Mouse (Mus musculus) T-helper 2 cell (primary cell): ENCODE data around the gene Cpn1.

Source experiments
- in situ Hi-C: fragments of 300-600 bp; cut with MboI, MseI; formaldehyde crosslinking; loops from one replicate; pipeline ENCODE4 v1.15.1; 2025; ENCODE audit warnings: high pct_unique_total_duplicates

Cpn1 gene

DNA sequence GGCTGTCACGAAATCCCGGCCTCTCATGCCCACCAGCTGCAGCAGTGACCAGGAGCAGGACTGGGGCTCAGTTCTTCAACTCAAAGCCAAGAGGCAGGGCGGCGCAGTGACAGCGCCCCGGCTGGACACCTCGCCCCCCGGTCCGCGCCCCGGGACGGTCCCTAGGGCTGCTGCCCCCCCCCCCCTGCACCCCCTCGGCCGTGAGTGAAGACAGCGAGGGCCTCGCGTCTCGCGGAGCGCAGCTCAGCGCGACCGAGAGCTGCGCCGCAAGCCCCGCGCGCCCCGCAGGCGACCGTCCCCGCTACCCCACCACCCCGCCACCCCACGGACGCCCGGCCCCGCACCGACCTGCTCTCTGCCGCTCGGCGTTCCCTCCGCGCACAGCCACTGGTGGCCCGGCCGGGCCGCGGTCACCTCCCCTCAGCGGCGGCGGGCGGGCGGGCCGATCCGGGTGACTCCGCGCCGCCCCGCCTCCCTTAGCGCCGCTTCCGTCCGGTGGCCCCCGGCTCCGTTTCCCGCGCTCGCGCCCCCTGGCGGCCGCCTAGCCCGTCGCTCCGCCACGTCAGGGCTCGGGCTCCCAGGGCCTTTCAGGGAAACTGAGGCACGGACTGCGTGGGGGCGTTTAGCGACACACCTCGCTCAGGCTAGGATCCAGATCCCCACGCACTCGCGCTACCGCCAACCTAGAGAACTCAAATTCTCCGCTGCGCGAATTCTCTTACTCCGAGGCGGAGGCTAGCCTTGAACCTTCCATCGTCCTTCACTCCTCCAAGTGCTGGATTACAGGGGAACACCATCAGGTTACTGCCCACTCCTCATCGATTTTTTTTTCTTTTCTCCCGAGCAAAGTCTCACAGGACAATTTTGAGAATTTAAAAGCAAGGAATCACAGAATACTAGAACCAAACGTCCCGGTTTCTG, 46.3 kb downstream of the Cpn1 start, which contains the start of gene Dnmbp:
Gene Dnmbp, minus strand, starts transcription at position 423 of the 921 bp plus-strand sequence.
- in situ Hi-C loops = loop anchor here (10.0 kb wide), 1 partner anchor 185 kb away; the partner anchor contains the start of genes Cox15 and Cutc

DNA sequence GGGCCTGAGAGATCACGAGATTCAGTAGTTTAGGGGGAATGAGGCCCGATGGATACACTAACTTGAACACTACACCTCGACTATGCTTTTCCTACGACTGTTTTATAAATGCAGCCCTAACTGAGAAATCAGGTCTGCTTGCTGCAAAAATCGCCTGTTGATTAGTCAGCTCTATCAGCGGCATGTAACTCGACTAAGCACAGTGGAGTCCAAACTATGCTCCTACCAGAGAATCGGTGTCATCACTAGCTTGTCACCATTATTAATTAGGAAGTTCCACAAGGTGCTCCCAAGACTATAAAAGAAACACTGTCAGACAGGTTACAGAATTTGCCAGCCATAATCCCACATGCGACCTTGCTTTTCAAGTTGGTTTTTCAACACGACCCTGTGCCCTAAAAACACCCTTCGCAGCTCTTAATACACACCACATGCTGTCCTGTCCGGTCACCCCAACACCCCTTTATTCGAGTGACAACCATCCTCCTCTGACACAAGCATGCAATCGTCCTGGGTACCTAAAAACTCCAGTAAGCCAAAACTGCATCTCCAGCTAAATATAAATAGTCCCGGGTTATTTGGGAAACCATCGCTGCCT, 47.1 kb downstream of the Cpn1 start:
- in situ Hi-C loops = no loop called here

DNA sequence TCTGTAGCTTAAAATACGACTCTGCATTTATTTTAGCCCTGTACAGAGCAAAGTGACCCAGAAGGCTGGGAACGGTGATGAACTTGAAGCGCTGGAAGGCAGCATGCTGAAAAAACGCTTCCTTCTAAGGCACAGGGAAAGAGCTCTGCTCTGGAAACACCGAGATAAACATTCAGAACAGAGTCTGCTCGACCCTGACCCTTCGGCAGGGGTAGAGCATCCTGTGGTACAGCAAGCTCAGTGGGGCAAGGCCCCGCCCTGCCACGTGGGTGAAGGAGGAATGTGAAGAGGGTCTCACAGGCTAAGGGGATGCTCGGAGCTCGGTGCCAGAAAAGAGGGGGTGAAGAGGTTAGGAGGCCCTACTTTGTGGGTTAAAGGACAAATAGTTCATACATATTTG, 48.0 kb downstream of the Cpn1 start:
- in situ Hi-C loops = no loop called here

DNA sequence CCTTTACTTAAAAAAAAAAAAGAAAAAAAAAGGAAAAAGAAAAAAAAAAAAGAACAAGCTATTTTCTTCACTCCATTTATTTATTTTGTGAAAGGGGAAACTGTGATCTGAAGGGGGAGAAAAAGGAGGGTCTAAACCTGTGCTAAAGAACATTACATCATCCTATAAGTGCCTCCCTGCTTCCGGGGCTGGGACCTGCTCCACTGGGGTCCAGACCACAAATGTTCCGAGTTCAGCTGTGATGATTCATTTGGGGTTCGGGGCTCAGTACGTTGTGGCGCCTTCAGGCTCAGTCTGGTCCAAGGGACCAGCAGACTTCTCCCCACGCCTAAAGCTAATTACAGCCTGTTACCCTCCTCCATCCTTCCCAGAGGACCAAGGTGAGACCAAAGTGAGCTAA, 55.4 kb downstream of the Cpn1 start:
- in situ Hi-C loops = no loop called here

- in situ Hi-C loops = no loop called here
These were observed 56.0 kb downstream of the Cpn1 start for GRCm38 (mm10) chr19:43930366-43930765.

- in situ Hi-C loops = no loop called here
These were observed 56.5 kb downstream of the Cpn1 start for GRCm38 (mm10) chr19:43929869-43930268.

DNA sequence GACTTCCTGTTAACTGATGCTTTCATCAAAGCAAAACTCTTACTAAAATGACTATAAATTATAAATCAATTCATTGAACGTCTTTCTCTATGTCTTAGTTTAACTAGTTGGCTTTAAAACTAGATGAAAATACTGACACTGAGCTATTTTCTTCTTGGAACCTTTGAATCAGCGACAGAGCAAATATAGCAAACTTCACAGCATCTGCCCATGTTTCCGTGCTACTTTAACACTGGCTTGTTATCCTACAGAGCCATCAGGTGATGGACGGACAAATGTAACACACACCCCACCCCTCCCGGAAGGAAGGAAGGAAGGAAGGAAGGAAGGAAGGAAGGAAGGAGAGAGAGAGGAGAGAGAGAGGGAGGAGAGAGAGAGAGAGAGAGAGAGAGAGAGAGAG, 58.4 kb downstream of the Cpn1 start:
- in situ Hi-C loops = no loop called here

- in situ Hi-C loops = no loop called here
These were observed 59.3 kb downstream of the Cpn1 start for GRCm38 (mm10) chr19:43927057-43927456.

DNA sequence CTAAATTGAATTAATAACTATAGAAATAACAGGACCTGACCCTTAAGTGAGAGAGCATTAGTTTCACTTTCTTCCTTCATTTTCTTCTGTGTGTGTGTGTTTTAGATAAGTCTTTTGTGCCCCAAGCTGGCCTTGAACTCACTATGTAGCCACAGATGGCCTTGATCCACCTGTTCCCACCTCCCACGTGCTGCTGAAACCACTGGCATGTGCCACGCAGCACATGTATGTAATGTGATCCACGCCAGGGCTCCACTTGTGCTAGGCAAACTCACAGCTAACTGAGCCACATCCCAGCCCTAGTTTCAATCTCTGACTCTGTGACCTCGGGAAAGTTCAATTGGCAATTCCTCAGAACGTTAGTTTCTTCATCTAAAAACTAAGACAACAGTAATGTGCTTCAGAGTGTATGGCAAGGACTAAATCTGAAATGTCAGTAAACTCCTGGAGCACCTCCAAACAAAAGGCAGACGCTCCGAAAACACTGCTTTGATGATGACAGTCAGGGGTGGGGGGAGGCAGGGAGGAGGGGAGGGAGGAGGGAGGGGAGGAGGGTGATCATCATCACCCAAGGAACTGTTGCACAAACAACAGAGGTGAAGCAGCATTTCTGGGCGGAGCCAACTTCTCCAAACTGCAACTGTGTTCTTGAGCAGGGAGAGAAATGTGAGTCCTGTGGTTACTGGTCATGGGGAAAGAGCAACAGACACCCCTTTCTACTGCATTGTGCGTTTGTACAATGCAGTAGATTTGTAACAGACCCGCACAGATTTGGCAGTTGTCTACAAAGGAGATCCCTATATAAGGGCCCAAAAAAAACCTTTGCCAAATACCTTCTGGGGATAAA, 60.0 kb downstream of the Cpn1 start:
- in situ Hi-C loops = no loop called here

DNA sequence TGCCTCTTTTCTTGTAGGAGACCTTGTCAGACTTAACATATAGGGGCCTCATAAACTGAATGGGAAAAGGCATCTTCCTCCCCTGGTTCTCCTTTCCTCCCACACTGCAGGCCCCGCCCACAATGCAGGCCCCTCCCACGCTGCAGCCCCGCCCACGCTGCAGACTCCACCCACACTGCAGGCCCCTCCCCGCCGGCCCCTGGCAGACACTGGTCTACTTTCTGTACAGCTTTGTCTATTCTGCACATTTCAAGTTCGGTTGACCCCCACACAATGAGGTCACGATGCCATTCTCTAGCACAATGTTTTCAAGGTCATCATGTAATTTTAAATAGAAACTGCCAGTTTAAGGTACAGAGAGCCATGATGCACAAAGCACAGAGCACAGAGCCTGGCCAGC, 62.0 kb downstream of the Cpn1 start:
- in situ Hi-C loops = no loop called here

DNA sequence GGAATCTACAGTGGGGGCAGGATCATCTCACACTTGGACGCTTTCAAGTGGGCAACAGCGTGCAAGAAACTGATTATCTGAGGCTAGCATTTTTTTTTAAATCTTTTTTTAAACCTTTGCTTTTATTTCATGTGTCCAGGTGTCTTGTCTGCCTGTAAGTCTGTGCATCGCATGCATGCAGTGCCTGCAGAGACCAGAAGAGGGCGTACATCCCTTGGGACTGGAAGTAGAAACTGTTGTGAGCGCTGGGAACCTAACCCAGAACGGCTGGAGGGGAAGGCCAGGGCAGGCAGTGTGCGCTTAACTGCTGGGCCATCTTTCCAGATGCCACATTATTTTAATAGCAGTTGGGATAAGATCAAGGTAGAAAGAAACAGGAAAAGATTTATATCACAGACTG, 63.4 kb downstream of the Cpn1 start:
- in situ Hi-C loops = no loop called here

DNA sequence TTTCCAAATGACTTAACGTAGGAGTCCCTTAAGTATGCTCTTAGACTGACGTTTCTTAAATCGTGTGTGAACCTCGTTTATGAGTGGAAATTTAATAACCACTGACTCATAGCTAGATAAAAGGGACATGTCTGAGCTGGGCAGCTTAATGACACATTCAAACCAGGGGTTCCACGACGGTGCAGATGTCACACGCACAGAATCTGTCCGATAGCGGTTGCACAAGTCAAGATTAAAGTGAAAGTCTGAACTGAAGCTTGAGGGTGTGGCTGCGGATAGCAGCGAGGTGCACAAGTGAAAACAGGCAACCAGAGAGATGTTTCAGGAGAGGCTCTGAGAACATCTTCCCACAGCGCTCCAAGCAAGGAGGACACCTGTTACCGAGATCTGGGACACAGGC, 64.9 kb downstream of the Cpn1 start:
- in situ Hi-C loops = no loop called here

DNA sequence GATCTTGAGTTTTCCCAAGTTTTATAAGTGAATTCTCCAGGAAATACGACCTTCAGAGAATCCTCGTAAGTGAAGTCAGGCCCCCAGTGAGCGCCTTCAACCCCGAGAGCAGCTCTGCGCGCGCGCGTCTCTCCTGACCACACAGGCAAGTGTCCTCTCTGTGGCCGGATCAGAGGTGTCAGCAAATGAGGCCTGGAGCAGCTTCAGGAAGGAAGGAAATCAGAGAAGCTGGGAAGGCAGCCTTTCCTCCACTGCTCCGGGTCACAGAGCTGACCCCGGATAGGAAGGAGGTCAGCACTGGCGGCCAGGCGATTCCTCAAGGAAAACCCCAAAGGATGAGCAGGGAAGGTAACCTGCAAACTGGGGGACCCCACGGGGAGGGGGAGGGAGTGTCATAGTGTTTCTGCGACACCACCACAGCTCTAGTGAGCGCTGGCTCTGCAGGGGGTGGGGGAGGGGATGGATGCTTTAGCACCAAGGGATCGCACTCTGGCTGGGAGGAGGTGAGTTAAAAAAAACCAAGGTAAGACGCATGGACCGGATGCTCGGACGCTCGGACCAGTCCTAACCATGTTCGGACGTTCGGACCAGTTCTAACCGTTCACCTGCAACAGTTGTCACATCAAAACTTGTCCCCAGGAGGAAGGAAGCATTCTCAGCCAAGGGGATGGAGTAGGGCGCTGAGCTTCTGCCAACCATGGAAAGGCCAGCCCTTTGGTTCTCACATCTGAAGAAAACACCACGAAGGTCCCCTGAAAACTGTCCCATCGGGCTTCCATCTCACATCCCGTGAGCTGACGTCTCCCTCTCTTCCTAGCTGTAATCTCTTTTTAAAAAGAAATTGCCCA, 65.7 kb downstream of the Cpn1 start:
- in situ Hi-C loops = no loop called here

DNA sequence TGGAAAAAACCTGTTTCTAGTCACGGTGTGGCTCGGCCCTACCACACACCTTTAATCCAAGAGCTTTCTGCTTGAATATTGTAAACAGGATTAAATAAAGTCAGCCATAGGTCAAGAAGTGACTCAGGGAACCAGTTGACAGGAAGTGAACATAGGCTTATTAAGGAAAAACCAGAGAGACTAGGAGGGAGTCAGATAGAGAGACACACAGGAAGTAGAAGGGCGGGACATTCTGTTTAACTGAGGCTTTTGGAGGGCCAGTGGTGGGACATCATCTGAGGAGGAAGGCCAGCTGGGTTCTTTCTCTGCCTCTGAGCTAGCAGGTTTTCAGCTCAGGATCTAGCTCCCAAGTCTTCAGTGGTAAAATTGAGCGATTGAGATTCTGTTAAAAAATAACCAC, 66.5 kb downstream of the Cpn1 start:
- in situ Hi-C loops = no loop called here

GRCm38 (mm10) chr19:43918834-43919233, 67.5 kb downstream of the Cpn1 start:
- in situ Hi-C loops = no loop called here

- in situ Hi-C loops = no loop called here
These were observed 68.6 kb downstream of the Cpn1 start for GRCm38 (mm10) chr19:43917763-43918162.

GRCm38 (mm10) chr19:43917406-43917691, 69.0 kb downstream of the Cpn1 start:
- in situ Hi-C loops = no loop called here

- in situ Hi-C loops = no loop called here
These were observed 69.6 kb downstream of the Cpn1 start for GRCm38 (mm10) chr19:43916586-43917405.

DNA sequence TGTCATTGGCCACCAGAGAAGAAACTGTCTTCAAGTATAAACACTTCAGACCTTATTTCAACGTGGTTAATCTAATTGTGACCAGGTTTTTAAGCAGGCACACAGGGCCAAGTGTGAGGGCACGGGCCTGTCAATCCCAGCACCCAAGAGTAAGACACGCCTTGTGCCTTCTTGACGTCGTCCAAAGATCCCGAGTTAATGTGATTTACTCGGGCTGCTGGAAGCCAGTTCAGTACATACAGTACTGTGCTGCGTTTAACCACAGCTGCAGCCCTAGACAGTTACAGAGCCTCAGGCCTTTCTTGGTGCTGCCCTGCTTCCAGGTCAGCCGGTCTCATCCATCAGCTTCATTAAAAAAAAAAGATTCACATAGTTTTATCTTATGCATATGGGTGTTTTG, 70.9 kb downstream of the Cpn1 start:
- in situ Hi-C loops = no loop called here

- in situ Hi-C loops = no loop called here
These were observed 71.4 kb downstream of the Cpn1 start for GRCm38 (mm10) chr19:43914986-43915385.
